Mouse (Mus musculus): Measurements from ENCODE around the gene Scgb1a1.

Scgb1a1 gene

DNA sequence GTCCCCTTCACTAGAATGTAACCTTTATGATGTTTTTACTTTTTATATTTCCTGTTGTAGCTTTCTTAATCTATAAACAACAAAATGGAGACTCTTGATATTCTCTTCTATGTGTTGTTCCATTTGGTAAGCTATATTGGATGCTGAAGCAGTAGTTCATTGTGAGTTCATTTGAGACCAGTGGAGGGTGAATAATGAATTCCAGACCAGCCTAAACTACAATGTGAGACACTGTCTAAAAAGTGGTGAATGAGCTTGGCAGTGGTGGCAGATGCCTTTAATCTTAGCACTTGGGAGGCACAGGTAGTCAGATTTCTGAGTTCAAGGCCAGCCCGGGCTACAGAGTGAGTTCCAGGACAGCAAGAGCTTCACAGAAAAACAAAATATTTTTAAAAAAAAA is 44.6 kb downstream of the Scgb1a1 start:
- no peak for DNase-seq (ENCODE audit: low spot score)

DNA sequence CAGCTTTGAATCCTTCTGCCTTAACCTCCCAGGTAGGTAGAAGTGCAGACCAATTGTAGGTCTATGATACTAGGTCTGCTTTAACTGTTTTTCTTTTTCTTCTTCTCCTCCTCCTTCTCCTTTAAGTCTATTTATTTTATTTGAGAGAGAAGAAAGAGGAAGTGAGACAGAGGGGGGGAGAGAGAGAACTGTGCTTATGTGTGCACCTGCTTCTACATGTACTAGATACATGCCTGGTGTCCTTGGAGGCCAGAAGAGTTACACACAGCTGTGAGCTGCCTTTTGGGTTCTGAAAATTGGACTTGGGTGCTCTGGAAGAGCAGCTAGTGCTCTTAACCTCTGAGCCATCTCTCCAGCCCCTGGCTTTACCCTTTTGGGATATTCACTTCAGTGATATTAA is 46.7 kb downstream of the Scgb1a1 start:
- no peak for DNase-seq (ENCODE audit: low spot score)

GRCm38 (mm10) chr19:9040649-9041048 is 47.1 kb downstream of the Scgb1a1 start:
- no peak for DNase-seq (ENCODE audit: low spot score)

- DNase-seq (ENCODE audit: low spot score) = peak; percentile 22
Observed at GRCm38 (mm10) chr19:9039928-9040327, 47.8 kb downstream of the Scgb1a1 start.

- no peak for DNase-seq (ENCODE audit: low spot score)
Observed at GRCm38 (mm10) chr19:9039266-9039665, 48.5 kb downstream of the Scgb1a1 start.

DNA sequence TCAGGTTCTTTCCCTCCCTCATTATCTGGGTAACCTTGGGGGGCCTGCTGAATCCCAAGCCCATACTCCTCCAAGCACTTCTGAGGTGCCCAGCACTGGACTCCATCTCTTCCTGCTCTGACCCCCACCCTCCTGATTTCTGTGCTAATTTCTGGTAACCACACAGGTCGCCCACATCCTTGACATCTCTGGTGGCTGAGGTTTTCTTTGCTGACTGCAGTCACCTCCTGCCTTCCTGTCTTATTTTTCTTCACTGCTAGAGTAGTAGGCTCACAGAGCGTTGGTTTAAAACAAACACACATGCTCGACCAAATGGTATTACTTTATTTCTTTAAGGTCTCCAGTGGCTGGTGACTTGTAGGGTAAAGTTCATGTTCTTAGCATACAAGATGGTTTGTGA is 49.6 kb downstream of the Scgb1a1 start:
- no peak for DNase-seq (ENCODE audit: low spot score)

- DNase-seq (ENCODE audit: low spot score) = no peak
Observed at GRCm38 (mm10) chr19:9035101-9035500, 52.7 kb downstream of the Scgb1a1 start.

- DNase-seq (ENCODE audit: low spot score) = no peak
Observed at GRCm38 (mm10) chr19:9034480-9034879, 53.3 kb downstream of the Scgb1a1 start.
